Mouse (Mus musculus) heart, adult 2 months (tissue): ENCODE data around the gene Vmn1r226.

Source experiments
- CTCF ChIP-seq: fragments of 200-600 bp; IDR thresholded peaks from 2 replicates; pipeline ENCODE4 v1.8.1; 2022; ENCODE audit warnings: antibody characterized with exemption, mild to moderate bottlenecking, moderate library complexity
- EP300 ChIP-seq: fragments of 200-500 bp; IDR thresholded peaks from 2 replicates; pipeline ENCODE4 v1.6.1; 2011; ENCODE audit warnings: low read depth, low read length, control low read depth; ENCODE audit not compliant: insufficient read depth
- POLR2A ChIP-seq: fragments of 200-500 bp; IDR thresholded peaks from 2 replicates; pipeline ENCODE4 v1.6.1; 2011; ENCODE audit warnings: mild to moderate bottlenecking, low read depth, low read length, control low read depth; ENCODE audit not compliant: insufficient read depth

- no peak for TF ChIP-seq POLR2A
- TF ChIP-seq CTCF, result no peak
- no peak for TF ChIP-seq EP300
Observed at GRCm38 (mm10) chr17:20682543-20682942, at the start of gene Vmn1r226.
